Comparison of ENCODE assay signal across 10 mouse cellular contexts in the genomic region with DNA sequence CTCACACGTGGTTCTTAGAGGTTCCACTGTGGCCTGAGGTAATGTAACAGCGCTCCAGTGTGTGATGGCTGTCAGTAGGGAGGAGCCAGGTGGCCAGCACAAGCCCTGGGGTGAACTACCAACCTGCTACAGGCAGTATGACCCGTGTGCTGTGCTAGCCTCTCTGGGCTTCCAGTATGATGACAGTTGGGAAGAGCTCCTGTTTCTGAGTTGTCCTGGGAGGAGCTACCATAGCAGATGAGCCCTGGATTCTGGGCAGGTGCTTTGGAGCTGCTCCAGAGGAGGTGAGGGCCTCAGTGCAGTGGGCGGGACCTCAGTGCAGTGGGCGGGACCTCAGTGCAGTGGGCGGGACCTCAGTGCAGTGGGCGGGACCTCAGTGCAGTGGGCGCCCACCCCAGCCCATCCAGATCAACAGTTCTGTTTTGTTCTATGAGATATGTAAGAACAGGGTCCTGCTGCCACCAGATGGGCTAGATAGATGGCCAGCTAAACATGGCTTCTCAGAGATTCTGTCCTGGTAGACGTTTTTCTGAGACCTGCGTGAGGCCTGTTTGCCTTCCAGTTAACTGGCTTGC. TPM values are rescaled to one million over a fixed set of nuclear protein-coding genes. Genes with fewer than 3 reads are reported as not detected.
DNase-seq lines count a peak whose midpoint lies in the region; ATAC-seq and TF ChIP-seq lines count a peak whose summit lies in the region.
"Had no signal": no experiment of that assay in that cellular context is flagged by ENCODE, and none has a peak within 500 bp of the region (broad histone marks: within the 10 kb centered on the region; RNA-seq: fewer than 3 reads in every experiment).

No protein-coding gene starts in this region.

- DNase-seq in cerebellum, adult 2 months: no peak
- no peak for DNase-seq in cerebellum, postnatal 25 days
- no peak for DNase-seq in kidney, postnatal 10 days
- no peak for DNase-seq in adipocyte (ENCODE audit: low spot score)
- DNase-seq: gastrocnemius, postnatal 36 days had no signal

- no peak overlapping the region for H3K4me3 ChIP-seq in cerebellum, adult 2 months (replicated peaks; ENCODE audit: insufficient read depth, low read depth, low read length)
- no peak overlapping the region for H3K4me3 ChIP-seq in kidney, embryonic 15.5 days (replicated peaks)
- no peak overlapping the region for H3K4me3 ChIP-seq in embryonic facial prominence, embryonic 13.5 days
- H3K4me3 ChIP-seq: erythroblast, embryonic 14.5 days had no signal

- no peak overlapping the region for H3K9ac ChIP-seq in kidney, embryonic 15.5 days
- H3K9ac ChIP-seq in embryonic facial prominence, embryonic 13.5 days: no peak overlapping the region

- peaks cover 3% of the 10 kb centered on the region for H3K4me1 ChIP-seq in cerebellum, adult 2 months (ENCODE audit: control insufficient read depth, insufficient read depth, low read length)
- peaks cover 15% of the 10 kb centered on the region for H3K4me1 ChIP-seq in kidney, embryonic 15.5 days
- H3K4me1 ChIP-seq in embryonic facial prominence, embryonic 13.5 days: peaks cover 15% of the 10 kb centered on the region

- 74% methylated on average over 10 of the region's 10 CpGs for WGBS in cerebellum, adult 2 months
- WGBS in kidney, embryonic 15.5 days: 77% methylated on average over 10 of the region's 10 CpGs
- WGBS in embryonic facial prominence, embryonic 13.5 days: 71% methylated on average over 10 of the region's 10 CpGs

- H3K4me2 ChIP-seq in kidney, embryonic 15.5 days: no peak overlapping the region
- H3K4me2 ChIP-seq in embryonic facial prominence, embryonic 13.5 days: no peak overlapping the region

- TF ChIP-seq CTCF in cerebellum, adult 2 months (IDR thresholded peaks at IDR 0.05; ENCODE audit: borderline replicate concordance, insufficient read depth, low read depth, low read length): no peak

- ATAC-seq in kidney, embryonic 15.5 days (replicated peaks; ENCODE audit: low FRiP score): no peak
- ATAC-seq in embryonic facial prominence, embryonic 13.5 days (ENCODE audit: insufficient number of reproducible peaks, insufficient read depth, low FRiP score, low TSS enrichment, low read depth): no peak
- peak; percentile 21; the same call in 1 of the 2 replicates for ATAC-seq in megakaryocyte progenitor cell, adult 5-6 weeks (replicated peaks; ENCODE audit: poor library complexity)
- ATAC-seq in megakaryocyte, adult 5-6 weeks (ENCODE audit: poor library complexity, severe bottlenecking): no peak

- peaks cover 84% of the 10 kb centered on the region for H3K36me3 ChIP-seq in kidney, embryonic 15.5 days
- peaks cover 90% of the 10 kb centered on the region for H3K36me3 ChIP-seq in embryonic facial prominence, embryonic 13.5 days

- no peak for TF ChIP-seq POLR2A in cerebellum, adult 2 months (IDR thresholded peaks at IDR 0.05; ENCODE audit: borderline replicate concordance, insufficient read depth, low read length)

- no peaks in the 10 kb centered on the region for H3K9me3 ChIP-seq in kidney, embryonic 15.5 days (replicated peaks)
- no peaks in the 10 kb centered on the region for H3K9me3 ChIP-seq in embryonic facial prominence, embryonic 13.5 days

- no peaks in the 10 kb centered on the region for H3K27me3 ChIP-seq in cerebellum, adult 2 months (ENCODE audit: control insufficient read depth, insufficient read depth, low read length)
- H3K27me3 ChIP-seq in kidney, embryonic 15.5 days: no peaks in the 10 kb centered on the region
- H3K27me3 ChIP-seq in embryonic facial prominence, embryonic 13.5 days: no peaks in the 10 kb centered on the region

- peak overlapping the region; percentile 12; the same call in 1 of the 2 replicates for H3K27ac ChIP-seq in cerebellum, adult 2 months (ENCODE audit: insufficient read depth, low read length)
- H3K27ac ChIP-seq in kidney, embryonic 15.5 days: peak overlapping the region; percentile 91
- H3K27ac ChIP-seq in embryonic facial prominence, embryonic 13.5 days: peak overlapping the region; percentile 48; the same call in 1 of the 2 replicates

RNA-seq across cellular contexts. Expression of gene Mgrn1, which starts 26.1 kb away (rescaled TPM):
- 243 and 248 TPM in 2 replicates for polyA plus RNA-seq in cerebellum, adult 2 months (2012; rRNA removed)
- 88.2 and 98.1 TPM in 2 replicates for polyA plus RNA-seq in kidney, embryonic 15.5 days (2015; fragmentation: Nextera tagmentation; extraction: Ambion mirVana)
- polyA plus RNA-seq in embryonic facial prominence, embryonic 13.5 days (2015; fragmentation: Nextera tagmentation; extraction: Ambion mirVana): 87.7 and 95.2 TPM in 2 replicates
- 20.5 and 23.2 TPM in 2 replicates for total RNA-seq in megakaryocyte progenitor cell, adult 5-6 weeks (2015)
- 12.6 and 18.2 TPM in 2 replicates for total RNA-seq in megakaryocyte progenitor cell, adult 5-6 weeks (2017)
- total RNA-seq in megakaryocyte, adult 5-6 weeks (2015): 30.4 and 33.0 TPM in 2 replicates
- total RNA-seq in megakaryocyte, adult 5-6 weeks (2017): 32.1 and 41.0 TPM in 2 replicates

RNA-seq across cellular contexts. Expression of gene Nudt16l1, which starts 26.4 kb away (rescaled TPM):
- polyA plus RNA-seq in cerebellum, adult 2 months (2012; rRNA removed): 102 and 104 TPM in 2 replicates
- polyA plus RNA-seq in kidney, embryonic 15.5 days (2015; fragmentation: Nextera tagmentation; extraction: Ambion mirVana): 151 and 155 TPM in 2 replicates
- polyA plus RNA-seq in embryonic facial prominence, embryonic 13.5 days (2015; fragmentation: Nextera tagmentation; extraction: Ambion mirVana): 179 and 185 TPM in 2 replicates
- 25.2 and 30.1 TPM in 2 replicates for total RNA-seq in megakaryocyte progenitor cell, adult 5-6 weeks (2015)
- total RNA-seq in megakaryocyte progenitor cell, adult 5-6 weeks (2017): 18.9 and 19.3 TPM in 2 replicates
- total RNA-seq in megakaryocyte, adult 5-6 weeks (2015): 16.7 and 22.9 TPM in 2 replicates
- total RNA-seq in megakaryocyte, adult 5-6 weeks (2017): 10.2 and 14.0 TPM in 2 replicates

RNA-seq across cellular contexts. Expression of gene Ubald1, which starts 32.0 kb away (rescaled TPM):
- polyA plus RNA-seq in cerebellum, adult 2 months (2012; rRNA removed): 57.9 and 63.5 TPM in 2 replicates
- 37.4 and 39.7 TPM in 2 replicates for polyA plus RNA-seq in kidney, embryonic 15.5 days (2015; fragmentation: Nextera tagmentation; extraction: Ambion mirVana)
- polyA plus RNA-seq in embryonic facial prominence, embryonic 13.5 days (2015; fragmentation: Nextera tagmentation; extraction: Ambion mirVana): 40.2 and 41.5 TPM in 2 replicates
- 36.5 and 38.4 TPM in 2 replicates for total RNA-seq in megakaryocyte progenitor cell, adult 5-6 weeks (2015)
- 16.3 and 16.5 TPM in 2 replicates for total RNA-seq in megakaryocyte progenitor cell, adult 5-6 weeks (2017)
- 32.1 and 34.6 TPM in 2 replicates for total RNA-seq in megakaryocyte, adult 5-6 weeks (2015)
- total RNA-seq in megakaryocyte, adult 5-6 weeks (2017): 11.3 and 18.3 TPM in 2 replicates

RNA-seq across cellular contexts. Expression of gene Anks3, which starts 51.8 kb away (rescaled TPM):
- 104 and 112 TPM in 2 replicates for polyA plus RNA-seq in cerebellum, adult 2 months (2012; rRNA removed)
- 59.7 and 69.3 TPM in 2 replicates for polyA plus RNA-seq in kidney, embryonic 15.5 days (2015; fragmentation: Nextera tagmentation; extraction: Ambion mirVana)
- polyA plus RNA-seq in embryonic facial prominence, embryonic 13.5 days (2015; fragmentation: Nextera tagmentation; extraction: Ambion mirVana): 67.6 and 68.4 TPM in 2 replicates
- total RNA-seq in megakaryocyte progenitor cell, adult 5-6 weeks (2015): 16.2 and 18.5 TPM in 2 replicates
- total RNA-seq in megakaryocyte progenitor cell, adult 5-6 weeks (2017): 18.2 and 24.9 TPM in 2 replicates
- 13.7 and 15.0 TPM in 2 replicates for total RNA-seq in megakaryocyte, adult 5-6 weeks (2015)
- 15.6 and 19.0 TPM in 2 replicates for total RNA-seq in megakaryocyte, adult 5-6 weeks (2017)

Comparison
In these comparisons a context has a peak if more than half of its experiments do, and no peak if none do; other contexts are left out.
1. H3K27ac ChIP-seq: peak in every context shown above with its lines; median percentile 91 in kidney, embryonic 15.5 days; 48 in embryonic facial prominence, embryonic 13.5 days; 12 in cerebellum, adult 2 months.